Mouse (Mus musculus): ENCODE data around the gene Iqgap2. TPM values are rescaled to one million over a fixed set of nuclear protein-coding genes. Genes with fewer than 3 reads are reported as not detected.

Iqgap2 gene
- polyA plus RNA-seq, 1 experiment: 0.06 TPM

DNA sequence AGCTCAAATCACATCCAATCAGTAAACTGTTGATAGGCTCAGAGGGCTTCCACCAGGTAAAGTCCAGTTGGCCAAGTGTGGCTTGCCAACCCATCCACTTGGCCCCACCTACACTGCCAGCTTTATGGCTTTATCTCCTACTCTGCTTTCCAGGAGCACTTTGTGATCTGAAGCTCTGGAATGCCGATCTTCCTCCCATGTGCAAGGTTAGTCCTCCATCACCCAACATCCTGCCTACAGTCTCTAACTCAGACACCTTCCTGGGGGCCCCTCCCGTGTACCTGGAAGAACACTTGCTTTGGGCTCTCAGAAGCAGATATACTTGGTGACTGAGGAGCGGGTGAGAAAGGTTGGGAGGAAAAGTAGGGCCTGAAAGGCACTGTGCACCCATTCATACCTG, 300.1 kb downstream of the Iqgap2 start:
- H3K36me3 ChIP-seq (ENCODE audit: control insufficient read depth, insufficient read depth): no peaks in the 10 kb centered on the region
- H3K79me2 ChIP-seq (ENCODE audit: control insufficient read depth, insufficient read depth): no peaks in the 10 kb centered on the region
- H3ac ChIP-seq (ENCODE audit: control insufficient read depth, insufficient read length, low read depth): no peak overlapping the region
- no peak overlapping the region for H3K4me3 ChIP-seq (ENCODE audit: insufficient read depth, poor library complexity, severe bottlenecking)
- TF ChIP-seq MYOG (IDR thresholded peaks at IDR 0.05; ENCODE audit: control insufficient read depth, extremely low read depth, insufficient read length) (no peak), MYOD1 (IDR thresholded peaks at IDR 0.05; ENCODE audit: control insufficient read depth, insufficient read length, low read depth) (no peak), CEBPB (IDR thresholded peaks at IDR 0.05; ENCODE audit: low read depth) (no peak), MAX (IDR thresholded peaks at IDR 0.05) (no peak), USF1 (IDR thresholded peaks at IDR 0.05; ENCODE audit: low read depth) (no peak), CTCF (IDR thresholded peaks at IDR 0.05; ENCODE audit: control insufficient read depth, insufficient read depth, insufficient read length) (no peak), FOSL1 (IDR thresholded peaks at IDR 0.05; ENCODE audit: insufficient read depth, low read length, poor library complexity, severe bottlenecking) (no peak)
- no peaks in the 10 kb centered on the region for H3K27me3 ChIP-seq (ENCODE audit: control insufficient read depth, insufficient read depth, insufficient read length)
- no peaks in the 10 kb centered on the region for H3K79me3 ChIP-seq (ENCODE audit: low read depth)

DNA sequence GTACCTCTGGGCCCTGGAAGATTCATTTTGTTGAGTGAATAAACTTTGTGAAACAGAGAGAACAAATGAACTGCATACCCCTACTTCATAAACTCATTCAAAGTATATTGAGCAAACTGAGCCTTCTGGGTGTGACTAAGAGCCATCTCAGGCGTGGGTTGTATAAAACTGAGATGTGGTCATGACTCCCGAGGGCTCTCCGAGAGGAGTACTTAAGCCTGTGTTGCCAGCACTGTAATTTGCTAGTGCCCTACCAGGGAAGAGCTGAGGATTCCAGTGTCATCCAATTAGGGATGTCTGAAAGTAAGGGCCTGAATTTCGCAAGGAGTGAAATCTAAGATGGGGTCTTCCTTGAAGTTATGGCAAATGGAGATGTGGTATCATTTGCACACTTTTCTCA, 304.1 kb downstream of the Iqgap2 start:
- Histone ChIP-seq H3K79me2 (ENCODE audit: control insufficient read depth, insufficient read depth) (no peaks in the 10 kb centered on the region), H3ac (ENCODE audit: control insufficient read depth, insufficient read length, low read depth) (no peak overlapping the region), H3K27me3 (ENCODE audit: control insufficient read depth, insufficient read depth, insufficient read length) (no peaks in the 10 kb centered on the region), H3K36me3 (ENCODE audit: control insufficient read depth, insufficient read depth) (no peaks in the 10 kb centered on the region), H3K4me3 (ENCODE audit: insufficient read depth, poor library complexity, severe bottlenecking) (no peak overlapping the region), H3K79me3 (ENCODE audit: low read depth) (no peaks in the 10 kb centered on the region)
- TF ChIP-seq MYOD1 (IDR thresholded peaks at IDR 0.05; ENCODE audit: control insufficient read depth, insufficient read length, low read depth) (no peak), MYOG (IDR thresholded peaks at IDR 0.05; ENCODE audit: control insufficient read depth, extremely low read depth, insufficient read length) (no peak), FOSL1 (IDR thresholded peaks at IDR 0.05; ENCODE audit: insufficient read depth, low read length, poor library complexity, severe bottlenecking) (no peak), USF1 (IDR thresholded peaks at IDR 0.05; ENCODE audit: low read depth) (no peak), CTCF (IDR thresholded peaks at IDR 0.05; ENCODE audit: control insufficient read depth, insufficient read depth, insufficient read length) (no peak), CEBPB (IDR thresholded peaks at IDR 0.05; ENCODE audit: low read depth) (no peak), MAX (IDR thresholded peaks at IDR 0.05) (no peak)

DNA sequence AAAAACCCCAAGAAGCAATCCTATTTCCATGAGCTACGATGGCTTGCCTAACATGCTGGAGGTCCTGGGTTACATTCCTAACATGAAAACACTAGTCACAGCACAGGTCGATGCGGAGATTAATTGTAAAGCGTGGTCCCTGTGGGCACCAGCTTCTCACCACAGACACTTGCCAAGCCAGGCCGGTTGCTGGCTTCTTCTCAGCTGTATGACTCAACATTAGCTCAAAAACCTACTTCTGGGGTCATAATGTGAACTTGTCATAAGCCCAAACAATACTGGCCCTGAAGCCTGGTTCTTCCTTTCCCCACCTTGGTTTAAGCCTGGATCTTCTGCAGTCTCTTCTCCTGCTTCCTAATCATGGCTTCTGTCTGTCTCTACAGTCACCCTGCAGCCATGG, 306.8 kb downstream of the Iqgap2 start:
- H3K79me2 ChIP-seq (ENCODE audit: control insufficient read depth, insufficient read depth): no peaks in the 10 kb centered on the region
- no peak overlapping the region for H3ac ChIP-seq (ENCODE audit: control insufficient read depth, insufficient read length, low read depth)
- no peaks in the 10 kb centered on the region for H3K27me3 ChIP-seq (ENCODE audit: control insufficient read depth, insufficient read depth, insufficient read length)
- TF ChIP-seq MYOG (IDR thresholded peaks at IDR 0.05; ENCODE audit: control insufficient read depth, extremely low read depth, insufficient read length): no peak
- TF ChIP-seq USF1 (IDR thresholded peaks at IDR 0.05; ENCODE audit: low read depth): no peak
- TF ChIP-seq FOSL1 (IDR thresholded peaks at IDR 0.05; ENCODE audit: insufficient read depth, low read length, poor library complexity, severe bottlenecking): no peak
- no peak for TF ChIP-seq CEBPB (IDR thresholded peaks at IDR 0.05; ENCODE audit: low read depth)
- TF ChIP-seq CTCF (IDR thresholded peaks at IDR 0.05; ENCODE audit: control insufficient read depth, insufficient read depth, insufficient read length): no peak
- TF ChIP-seq MYOD1 (IDR thresholded peaks at IDR 0.05; ENCODE audit: control insufficient read depth, insufficient read length, low read depth): no peak
- TF ChIP-seq MAX (IDR thresholded peaks at IDR 0.05): no peak
- H3K79me3 ChIP-seq (ENCODE audit: low read depth): no peaks in the 10 kb centered on the region
- H3K4me3 ChIP-seq (ENCODE audit: insufficient read depth, poor library complexity, severe bottlenecking): no peak overlapping the region
- no peaks in the 10 kb centered on the region for H3K36me3 ChIP-seq (ENCODE audit: control insufficient read depth, insufficient read depth)

- H3K4me3 ChIP-seq (ENCODE audit: insufficient read depth, poor library complexity, severe bottlenecking): no peak overlapping the region
- no peaks in the 10 kb centered on the region for H3K79me3 ChIP-seq (ENCODE audit: low read depth)
- H3K79me2 ChIP-seq (ENCODE audit: control insufficient read depth, insufficient read depth): no peaks in the 10 kb centered on the region
- H3K36me3 ChIP-seq (ENCODE audit: control insufficient read depth, insufficient read depth): no peaks in the 10 kb centered on the region
- H3K27me3 ChIP-seq (ENCODE audit: control insufficient read depth, insufficient read depth, insufficient read length): no peaks in the 10 kb centered on the region
- no peak overlapping the region for H3ac ChIP-seq (ENCODE audit: control insufficient read depth, insufficient read length, low read depth)
- TF ChIP-seq MAX (IDR thresholded peaks at IDR 0.05) (no peak), MYOD1 (IDR thresholded peaks at IDR 0.05; ENCODE audit: control insufficient read depth, insufficient read length, low read depth) (no peak), FOSL1 (IDR thresholded peaks at IDR 0.05; ENCODE audit: insufficient read depth, low read length, poor library complexity, severe bottlenecking) (no peak), USF1 (IDR thresholded peaks at IDR 0.05; ENCODE audit: low read depth) (no peak), CTCF (IDR thresholded peaks at IDR 0.05; ENCODE audit: control insufficient read depth, insufficient read depth, insufficient read length) (no peak), MYOG (IDR thresholded peaks at IDR 0.05; ENCODE audit: control insufficient read depth, extremely low read depth, insufficient read length) (no peak), CEBPB (IDR thresholded peaks at IDR 0.05; ENCODE audit: low read depth) (no peak)
Measured at GRCm38 (mm10) chr13:95583237-95584189, 308.2 kb downstream of the Iqgap2 start.

- Histone ChIP-seq H3K27me3 (ENCODE audit: control insufficient read depth, insufficient read depth, insufficient read length) (no peaks in the 10 kb centered on the region), H3K4me3 (ENCODE audit: insufficient read depth, poor library complexity, severe bottlenecking) (no peak overlapping the region), H3K79me3 (ENCODE audit: low read depth) (no peaks in the 10 kb centered on the region), H3ac (ENCODE audit: control insufficient read depth, insufficient read length, low read depth) (no peak overlapping the region), H3K36me3 (ENCODE audit: control insufficient read depth, insufficient read depth) (no peaks in the 10 kb centered on the region), H3K79me2 (ENCODE audit: control insufficient read depth, insufficient read depth) (no peaks in the 10 kb centered on the region)
- TF ChIP-seq CTCF (IDR thresholded peaks at IDR 0.05; ENCODE audit: control insufficient read depth, insufficient read depth, insufficient read length) (no peak), MAX (IDR thresholded peaks at IDR 0.05) (no peak), MYOG (IDR thresholded peaks at IDR 0.05; ENCODE audit: control insufficient read depth, extremely low read depth, insufficient read length) (no peak), FOSL1 (IDR thresholded peaks at IDR 0.05; ENCODE audit: insufficient read depth, low read length, poor library complexity, severe bottlenecking) (no peak), USF1 (IDR thresholded peaks at IDR 0.05; ENCODE audit: low read depth) (no peak), CEBPB (IDR thresholded peaks at IDR 0.05; ENCODE audit: low read depth) (no peak), MYOD1 (IDR thresholded peaks at IDR 0.05; ENCODE audit: control insufficient read depth, insufficient read length, low read depth) (no peak)
Measured at GRCm38 (mm10) chr13:95581850-95582249, 309.9 kb downstream of the Iqgap2 start.

Data from C2C12 (cell line).